Mouse (Mus musculus): ENCODE measurements at regions not wholly inside any gene's neighbourhood (a gene's known extent, or its start where the extent isn't known, plus 50 kb on each side); places are given as distances from the start of the nearest gene placed in this dataset.
A peak's percentile ranks its signal among the peaks of the same experiment; 100 is the strongest.

DNA sequence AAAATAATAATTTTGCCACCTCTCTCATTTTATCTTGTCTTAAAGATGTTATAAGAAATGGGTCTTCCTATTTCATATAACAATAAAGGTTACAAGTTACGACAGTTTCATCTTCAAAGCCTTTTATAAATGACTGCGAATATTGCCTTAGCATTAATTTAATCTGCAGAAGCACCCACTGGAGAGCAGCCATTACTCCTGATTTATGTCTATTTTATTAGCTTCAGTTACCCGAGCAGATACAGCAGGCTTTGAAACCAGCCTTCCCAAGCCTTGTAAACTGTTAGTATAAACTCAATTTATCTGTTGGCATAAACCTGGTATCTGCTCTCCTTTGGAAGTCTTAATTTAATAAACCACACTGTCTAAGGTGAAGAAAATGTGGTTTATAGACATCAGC lies 2851.6 kb upstream of the Gm6569 start:
- DNase-seq, result no peak

DNA sequence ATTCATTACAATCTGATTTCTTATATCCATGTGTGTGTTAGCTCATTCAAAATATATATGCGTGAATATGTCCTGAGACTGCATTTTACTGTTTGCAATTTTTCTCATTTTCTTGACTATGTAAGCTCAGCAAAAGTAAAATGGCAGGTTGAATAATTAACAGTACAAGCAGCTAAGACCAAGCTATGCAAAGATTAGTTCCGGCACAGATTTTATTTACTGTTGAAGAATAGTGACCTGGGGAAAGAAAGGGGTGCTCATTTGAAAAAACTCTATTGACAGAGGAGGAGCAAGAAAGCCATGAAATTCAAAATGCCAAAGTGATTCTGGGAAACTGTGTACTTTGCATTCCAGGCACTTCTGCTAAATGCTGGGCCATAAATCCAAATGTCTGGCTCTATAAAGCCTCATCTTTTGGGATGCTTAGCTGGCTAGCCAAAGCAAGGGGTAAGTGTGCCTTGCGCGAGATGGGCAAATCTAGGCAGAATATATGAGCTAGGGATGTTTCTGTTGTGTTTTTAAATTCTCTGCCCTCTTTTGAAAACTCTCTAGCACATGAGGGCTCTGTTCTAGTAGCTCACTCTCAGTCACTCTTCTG lies 2846.3 kb upstream of the Gm6569 start:
- no peak for DNase-seq

DNA sequence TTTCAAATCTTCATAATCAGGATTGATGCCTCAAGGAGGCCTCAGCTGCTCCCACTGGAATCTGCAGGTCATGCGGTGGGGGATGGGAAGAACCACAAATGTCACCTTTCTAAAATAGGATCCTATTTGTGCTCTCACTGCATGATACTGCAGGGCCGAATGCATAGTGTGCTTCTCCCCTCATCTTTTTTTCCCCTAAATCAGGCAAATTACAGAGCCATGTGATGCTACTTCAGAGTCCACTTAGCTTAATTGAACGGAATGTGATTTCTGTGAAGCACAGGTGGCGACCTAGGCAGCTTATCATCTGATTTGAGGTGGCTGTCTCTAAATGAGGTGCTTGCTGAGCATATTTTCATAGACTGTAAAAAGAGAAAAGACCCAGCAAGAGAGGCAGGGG lies 2841.0 kb upstream of the Gm6569 start:
- no peak for DNase-seq

DNA sequence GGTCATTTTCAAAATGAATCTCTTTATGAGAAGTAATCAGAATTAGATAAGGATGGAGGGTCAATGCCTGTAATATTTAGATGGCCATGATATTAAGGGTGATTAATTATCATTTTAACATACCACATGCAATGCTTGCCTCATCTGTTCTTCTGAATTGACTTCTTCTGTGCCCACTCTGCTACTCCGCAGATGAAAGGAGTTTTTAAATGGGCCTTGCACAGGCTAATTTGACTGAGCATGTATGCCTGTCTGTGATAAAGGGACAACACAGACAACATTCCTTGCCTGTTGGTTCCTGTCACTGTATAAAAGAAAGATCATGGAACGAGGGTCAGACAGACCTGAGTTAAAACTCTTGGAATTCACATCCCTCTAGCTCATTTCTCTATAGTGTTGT lies 2824.0 kb upstream of the Gm6569 start:
- no peak for DNase-seq

DNA sequence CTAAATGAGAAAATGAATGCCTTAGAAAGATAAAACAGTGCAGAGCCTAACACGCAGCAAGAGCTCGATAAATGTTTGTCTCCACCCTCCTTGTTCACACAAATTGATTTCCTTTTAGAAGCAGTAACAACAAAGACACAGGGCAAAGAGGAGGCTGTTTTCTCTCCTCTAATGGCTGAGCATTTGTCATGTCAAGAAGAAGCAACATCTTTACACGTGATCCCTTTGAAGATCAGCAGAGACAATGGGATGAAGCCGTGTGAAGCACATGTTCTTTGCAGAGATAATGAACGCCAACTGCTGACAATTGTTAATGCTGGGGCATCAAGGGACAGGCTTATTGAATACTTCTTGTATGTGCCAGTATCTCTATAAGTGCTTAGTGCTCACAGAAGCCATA lies 2823.6 kb upstream of the Gm6569 start:
- DNase-seq, result no peak

DNA sequence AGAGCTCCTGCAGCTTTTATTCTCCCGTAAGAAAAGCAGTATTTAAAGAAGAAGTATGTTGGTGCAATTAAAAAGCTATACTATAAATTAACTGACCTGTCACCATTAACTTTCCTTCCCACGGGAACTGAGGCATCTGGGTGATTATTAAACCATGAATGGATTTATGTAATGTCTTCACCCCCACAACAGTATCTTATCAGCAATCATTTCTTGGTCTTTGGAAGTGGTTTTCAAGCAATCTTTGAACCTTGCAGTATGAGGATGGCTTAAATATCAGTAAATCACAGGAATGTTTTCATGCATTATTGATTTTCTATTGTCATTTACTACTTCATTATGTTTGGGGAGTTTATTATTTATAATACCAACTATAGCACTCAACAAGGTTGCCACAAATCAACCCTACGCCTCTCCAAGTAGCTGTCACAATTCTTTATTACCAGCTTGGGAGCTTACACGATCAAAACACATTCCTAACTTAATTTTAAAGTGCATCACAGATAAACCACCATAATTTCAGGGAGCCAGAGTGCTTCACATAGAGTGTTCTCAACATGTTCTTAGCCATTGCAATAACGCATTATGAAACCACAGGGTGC lies 2780.0 kb upstream of the Gm6569 start:
- no peak for DNase-seq

DNA sequence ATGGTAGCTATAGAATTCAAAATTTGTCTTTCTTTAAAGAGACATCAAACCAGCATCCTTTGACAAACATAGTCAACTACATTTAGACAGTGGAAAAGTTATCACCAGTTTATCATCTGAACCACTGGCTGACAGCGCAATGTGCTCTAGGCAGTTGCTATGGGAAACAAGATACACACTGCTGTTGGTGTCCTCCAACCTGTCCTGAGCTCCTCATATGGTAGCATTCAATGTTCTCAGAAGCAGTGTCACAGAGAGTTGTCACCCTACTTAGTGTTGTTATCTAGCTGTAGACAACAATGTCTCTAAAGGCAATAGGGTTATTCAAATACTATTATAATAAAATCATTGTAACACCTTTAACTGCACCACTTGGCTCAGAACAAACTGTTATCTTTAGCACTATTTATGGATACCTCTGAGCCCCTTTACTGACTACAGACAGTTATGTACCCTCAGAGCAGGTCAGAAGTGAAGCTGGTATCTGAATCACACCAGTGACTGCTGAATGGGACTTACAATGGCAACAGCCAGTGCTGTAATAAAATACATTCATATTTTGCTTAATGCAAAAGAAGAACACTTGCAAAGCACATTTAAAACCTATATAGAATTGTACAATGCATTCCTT lies 2747.9 kb upstream of the Gm6569 start:
- DNase-seq, result no peak

DNA sequence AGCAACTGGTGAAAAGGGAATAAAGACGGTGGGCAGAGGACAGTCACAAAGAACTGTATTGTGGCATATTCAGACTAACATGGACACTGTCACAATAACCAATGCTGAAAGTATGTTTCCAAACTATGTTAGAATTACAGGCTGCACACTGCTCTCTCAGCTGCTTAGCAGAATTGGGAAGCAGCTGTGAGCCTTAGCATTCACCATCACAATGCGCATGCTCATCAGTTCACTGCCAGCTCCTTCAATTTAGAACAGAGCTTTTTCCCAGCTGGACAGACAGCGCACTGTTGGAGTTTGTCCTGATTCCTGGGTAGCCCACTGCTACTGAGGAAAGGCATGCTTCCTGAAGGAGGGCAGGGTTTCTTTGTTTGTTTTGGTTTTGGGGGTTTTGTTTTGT lies 2735.2 kb upstream of the Gm6569 start:
- DNase-seq, result peak; percentile 4

DNA sequence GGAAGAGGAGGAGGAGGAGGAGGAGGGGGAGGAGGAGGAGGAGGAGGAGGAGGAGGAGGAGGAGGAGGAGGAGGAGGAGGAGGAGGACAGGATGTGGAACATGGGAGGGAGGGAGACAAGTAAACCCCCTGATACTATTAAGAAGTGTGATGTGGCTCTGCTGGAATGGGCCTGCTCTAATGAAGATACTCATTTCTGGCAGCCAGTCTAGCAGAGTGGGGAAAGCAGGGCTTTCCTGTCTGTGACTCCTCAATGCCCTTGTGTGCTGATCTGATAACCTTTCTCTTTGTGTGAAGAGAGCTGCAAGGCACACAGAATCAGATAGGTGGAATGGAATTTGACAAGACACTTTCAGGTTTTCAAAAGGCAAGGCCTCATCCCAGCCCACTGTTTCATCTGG lies 2704.6 kb upstream of the Gm6569 start:
- DNase-seq, result no peak

DNA sequence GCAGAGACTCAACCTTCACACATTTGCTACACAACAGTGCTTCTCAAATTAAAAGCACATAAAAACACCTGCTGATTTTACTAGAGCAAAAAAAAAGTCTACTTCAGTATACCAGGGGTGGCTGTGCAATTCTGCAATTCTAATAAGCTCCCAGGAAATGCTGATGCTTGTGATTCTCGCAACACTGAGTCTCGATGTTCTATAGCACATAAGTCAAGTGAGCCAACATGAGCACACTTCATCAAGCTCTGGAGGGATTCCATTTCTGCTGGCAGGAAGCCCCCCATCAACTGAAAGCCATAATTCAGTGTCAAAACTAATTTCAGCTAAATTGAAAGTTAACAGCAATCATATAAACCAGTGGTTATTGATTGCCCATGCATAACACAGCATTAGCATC lies 2676.7 kb upstream of the Gm6569 start:
- DNase-seq, result no peak

DNA sequence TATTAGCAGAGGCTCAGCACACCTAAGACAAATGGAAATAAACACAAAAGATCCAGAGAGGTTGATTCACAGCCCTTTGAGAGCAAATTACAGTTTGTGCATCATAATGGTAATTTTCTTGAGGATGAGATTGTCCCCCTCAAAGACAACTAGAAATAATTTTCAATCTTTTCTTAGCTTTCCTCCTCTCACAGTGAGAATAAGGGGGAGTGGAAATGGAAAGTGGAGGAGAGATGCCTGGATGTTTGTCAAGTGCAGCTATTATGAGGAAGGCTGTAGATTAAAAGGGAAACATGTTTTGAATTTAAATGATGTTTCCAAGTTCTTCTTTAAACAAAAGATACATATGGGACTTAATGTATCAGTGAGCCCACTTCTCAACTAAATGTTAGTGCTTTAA lies 2672.3 kb upstream of the Gm6569 start:
- DNase-seq, result no peak

DNA sequence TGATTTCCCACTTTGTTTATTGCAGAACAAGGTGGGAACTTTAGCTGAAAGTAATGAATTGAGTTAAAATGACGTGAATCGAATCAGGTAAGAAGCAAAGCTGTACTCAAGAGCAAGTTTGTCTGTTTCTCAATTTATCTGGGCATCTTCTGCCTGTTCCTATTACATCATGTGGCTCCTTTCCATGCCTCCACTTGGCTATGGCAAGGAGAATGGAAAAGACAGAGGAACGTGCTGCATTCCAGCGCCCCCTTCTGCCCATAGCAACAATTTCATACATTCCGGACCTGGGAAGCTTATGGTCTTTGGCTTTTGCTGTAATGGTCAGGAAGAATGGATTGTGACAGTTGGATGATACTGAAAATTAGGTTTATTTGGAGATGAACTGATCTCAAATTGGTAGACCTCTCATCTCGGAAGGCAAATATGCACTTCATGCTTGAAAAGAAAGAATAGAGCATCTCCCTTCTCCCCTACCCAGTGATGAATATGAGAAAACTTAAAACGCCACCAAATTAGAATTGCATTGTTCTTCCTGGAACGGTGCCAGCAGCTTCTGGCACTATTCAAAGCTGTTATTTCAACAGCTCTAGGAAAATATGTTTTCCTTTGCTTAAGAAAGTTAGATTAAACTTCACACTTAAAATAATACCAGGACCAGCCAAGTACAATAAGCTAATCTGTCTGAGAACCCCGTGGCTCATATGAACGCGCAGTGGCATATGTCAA lies 2639.2 kb upstream of the Gm6569 start:
- peak; percentile 42 for DNase-seq

DNA sequence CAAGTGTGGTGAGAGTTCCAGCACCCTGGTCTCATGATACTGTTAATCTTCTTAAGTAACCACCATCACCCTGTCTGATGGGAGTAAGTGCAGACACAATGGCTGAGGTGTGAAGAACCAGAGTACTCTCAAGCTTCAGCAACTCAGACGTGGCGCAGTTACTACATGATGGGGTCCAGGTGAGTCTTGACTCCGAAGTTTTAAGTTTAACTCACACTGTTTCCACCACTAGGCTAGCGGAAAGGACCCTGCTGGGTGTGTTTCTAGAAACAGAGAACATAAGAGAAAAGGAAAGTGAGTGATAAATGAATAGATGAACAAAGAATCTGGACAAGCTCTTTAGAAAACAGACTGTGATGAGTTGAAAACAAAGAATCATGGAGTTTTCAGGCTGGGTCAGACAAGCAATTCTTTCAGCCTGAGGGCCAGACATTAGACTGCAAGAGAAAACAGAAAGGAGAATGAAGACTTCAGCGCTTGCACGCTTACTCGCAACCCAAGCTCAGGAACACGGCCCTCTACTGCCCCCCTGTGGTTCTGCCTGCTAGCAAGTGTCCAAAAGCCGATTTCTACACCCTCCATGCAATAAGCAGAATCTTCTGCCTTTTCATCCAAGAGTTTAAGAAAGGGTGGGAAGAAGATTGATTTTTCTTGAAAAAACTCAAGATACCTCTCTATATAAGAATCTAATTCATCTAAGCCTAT lies 2593.6 kb upstream of the Gm6569 start:
- DNase-seq, result peak; percentile 86

DNA sequence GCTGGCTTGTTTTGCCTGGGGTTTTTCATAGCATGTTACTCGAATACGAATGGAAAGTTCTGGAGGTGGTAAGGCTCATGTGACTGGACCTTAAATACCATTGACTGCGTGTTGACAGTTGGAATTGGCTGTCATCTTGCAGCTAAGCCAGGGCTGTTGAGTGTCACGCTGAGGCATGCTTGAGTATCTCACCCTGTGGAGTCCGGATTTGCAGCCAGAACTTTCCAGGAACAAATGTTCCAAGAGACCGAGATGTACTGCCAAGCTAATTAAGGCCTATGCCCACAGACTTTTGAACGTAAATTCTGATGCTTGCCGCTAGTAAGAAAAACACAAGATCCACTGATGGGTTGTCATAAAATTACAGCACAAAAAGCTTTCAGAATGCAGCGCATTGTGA lies 2590.8 kb upstream of the Gm6569 start:
- peak; percentile 23 for DNase-seq

DNA sequence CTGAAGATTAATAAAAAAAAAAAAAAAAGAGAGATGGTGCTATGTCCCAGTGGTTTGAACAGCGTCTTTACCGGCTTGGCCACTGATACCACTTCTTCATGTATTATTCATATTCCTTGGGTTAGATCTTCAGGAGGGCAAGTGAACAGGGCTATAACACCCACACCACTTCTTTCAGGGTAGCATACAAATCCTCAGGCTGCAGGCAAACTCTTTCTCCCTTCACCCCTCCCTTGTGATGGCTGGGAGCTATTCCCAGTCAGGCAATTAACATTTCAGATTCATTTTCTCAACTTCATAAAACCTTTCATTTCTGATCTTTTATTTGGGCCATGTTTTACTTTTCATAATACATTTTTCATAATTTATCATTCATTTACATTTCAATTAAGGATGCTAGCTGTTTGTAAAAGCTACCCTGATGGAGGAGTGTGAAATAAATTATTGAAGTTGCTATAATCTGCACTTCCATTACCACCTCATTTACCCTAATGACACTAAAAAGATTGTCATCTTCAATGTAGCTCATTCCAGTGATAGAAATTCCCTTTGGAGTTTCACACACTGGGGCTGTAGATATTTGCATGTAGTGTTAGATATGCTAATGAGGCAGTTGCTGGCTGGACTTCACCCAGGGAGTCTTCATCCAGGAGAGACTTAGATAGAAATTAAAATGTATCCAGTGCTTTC lies 2558.3 kb upstream of the Gm6569 start:
- DNase-seq, result no peak

DNA sequence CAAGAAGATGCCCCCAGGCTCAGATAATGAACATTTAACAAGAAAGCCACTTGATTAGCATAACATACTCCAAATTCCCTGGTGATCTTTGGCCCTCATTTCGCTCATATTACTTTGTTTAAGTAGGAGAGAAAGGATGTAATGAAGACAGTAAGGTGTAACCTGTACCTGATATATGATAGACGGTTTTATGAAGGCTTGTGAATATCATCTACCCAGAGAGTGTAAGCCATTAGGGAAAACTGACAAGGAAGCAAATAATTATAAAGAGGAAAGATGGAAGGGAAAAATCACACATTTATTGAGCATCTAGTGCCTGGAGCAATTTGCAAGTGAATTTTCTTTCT lies 2557.8 kb upstream of the Gm6569 start:
- no peak for DNase-seq

DNA sequence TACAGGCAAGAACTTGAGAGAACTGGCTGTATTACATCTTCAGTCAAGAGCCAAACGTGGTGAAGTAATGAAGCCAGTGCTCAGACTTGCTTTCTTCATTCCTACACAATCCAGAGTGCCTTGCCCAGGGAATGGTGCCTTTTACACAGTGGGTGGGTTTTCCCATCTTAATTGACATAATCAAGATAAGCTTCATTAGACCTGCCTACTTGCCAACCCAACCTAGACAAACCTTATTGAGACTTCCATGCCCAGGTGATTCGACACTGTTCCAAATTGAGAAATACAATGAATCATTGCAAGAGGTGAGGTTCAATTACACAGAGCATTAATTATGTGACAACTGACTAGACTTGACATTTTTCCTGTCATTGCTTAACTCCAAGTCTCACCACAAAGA lies 2557.0 kb upstream of the Gm6569 start:
- DNase-seq, result no peak

DNA sequence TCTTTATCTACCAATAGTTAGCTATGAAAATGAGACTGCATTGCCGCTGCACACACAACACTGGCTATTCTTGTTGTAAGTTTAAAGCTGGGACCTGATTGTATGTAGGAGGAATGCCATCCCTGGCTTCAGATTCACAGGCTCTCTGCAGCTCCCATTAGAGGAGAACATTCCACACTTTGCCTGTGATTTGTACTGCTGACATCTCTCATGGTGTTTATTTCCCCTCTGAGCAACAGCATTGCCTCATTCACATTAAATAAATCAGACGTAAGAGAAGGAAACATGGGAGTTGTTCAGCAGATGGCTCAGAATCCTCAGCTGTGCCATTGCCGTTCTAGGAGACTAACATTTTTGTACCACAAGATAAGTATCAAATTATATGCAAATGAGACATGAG lies 2550.6 kb upstream of the Gm6569 start:
- DNase-seq, result peak; percentile 3

DNA sequence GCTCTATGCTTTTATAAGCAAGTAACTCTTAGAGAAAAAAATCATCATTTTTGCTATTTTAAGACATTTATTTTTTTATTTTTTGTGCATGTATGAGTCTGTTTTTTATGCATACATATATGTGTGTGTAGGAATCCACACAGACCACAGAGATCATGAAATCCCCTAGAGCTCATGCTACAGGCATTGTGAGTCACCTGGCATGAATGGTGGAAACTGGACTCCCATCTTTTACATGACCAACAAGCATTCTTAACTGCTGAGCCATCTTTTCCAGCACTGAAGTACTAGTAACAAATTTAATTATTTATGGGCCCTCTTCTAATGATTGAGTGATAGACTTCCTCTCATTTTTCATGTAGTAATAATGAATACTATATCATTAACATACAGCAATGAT lies 2531.8 kb upstream of the Gm6569 start:
- no peak for DNase-seq

DNA sequence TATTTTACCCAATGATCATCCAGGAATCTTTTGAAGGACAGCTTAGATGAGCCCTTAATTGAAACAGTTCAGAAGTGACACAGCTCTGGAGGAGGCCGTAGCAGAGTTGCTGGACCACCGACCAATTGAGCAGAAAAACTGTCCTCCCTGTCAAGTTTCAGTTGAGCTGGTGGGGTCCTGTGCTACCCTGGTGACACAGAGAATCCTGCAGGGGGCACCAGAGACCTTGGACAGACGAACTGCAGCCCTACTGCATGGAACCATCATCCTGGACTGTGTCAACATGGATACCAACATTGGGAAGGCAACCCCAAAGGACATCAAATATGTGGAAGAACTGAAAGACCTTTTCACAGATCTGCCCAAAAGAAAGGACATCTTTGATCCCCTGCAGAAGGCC lies 2524.1 kb upstream of the Gm6569 start:
- DNase-seq, result no peak

DNA sequence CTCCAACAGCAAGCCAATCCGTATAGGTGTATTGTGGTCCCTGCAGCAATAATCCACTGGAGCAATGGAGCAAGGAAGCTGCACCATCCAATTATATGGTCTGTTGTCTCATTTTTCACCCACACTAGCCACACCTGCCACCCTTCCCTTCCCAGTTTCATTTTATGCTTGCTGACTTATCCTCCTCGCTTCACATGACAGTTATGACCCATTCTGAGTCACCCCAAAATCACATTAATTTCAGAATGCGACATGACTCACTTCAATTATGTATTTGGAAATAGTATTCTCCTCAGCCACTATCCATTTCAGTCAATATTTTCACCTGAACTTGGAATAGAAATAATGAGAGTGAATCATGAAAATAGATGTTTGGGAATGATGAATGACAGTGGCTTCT lies 2507.8 kb upstream of the Gm6569 start:
- no peak for DNase-seq

DNA sequence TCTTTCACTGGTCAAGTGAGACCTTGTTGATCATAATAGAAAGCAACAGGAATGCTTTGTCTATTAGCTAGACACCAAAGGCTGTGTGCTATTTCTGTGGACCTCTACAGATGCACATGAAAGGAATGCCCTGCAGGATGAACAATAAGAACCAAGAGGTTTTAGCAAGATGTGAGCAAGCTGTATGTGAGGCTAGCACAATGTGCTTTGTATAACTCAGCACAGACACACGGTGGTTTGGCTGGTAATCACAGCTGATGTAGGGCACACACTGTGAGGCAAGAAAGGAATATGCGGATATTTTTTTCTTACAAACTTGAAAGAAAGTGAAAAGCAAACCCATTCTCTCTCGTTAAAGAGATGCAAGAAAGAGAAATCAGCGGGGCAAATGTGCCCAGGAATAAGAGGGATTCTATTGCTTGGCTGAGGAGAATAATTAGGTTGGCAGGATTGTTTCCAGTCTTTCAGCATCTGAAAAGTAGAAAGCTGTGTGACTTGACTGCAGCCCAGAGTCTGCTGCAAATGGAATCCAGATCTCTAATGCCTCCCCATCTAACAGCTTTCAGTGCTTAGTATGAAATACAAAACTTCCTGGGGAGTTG lies 2476.1 kb upstream of the Gm6569 start:
- no peak for DNase-seq

DNA sequence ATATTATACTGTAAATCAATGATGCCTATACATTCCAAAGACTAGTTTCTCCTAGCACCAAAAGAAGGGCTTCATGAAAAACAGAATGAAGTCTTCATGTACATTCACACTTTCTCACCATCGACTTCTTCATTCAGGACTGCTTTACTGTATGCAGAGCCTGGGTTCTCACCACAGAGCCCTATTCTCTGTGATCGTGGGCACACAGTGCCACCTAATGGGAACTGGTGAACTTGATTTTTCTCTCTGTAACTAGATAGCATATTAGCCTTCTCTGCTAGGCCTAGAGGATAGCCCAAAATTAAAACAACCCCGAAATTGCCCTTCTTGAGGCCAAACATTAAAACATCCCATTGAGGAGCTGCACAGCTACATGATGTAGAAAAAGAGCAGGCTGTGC lies 2458.6 kb upstream of the Gm6569 start:
- peak; percentile 36 for DNase-seq

Measured in right cerebral cortex, postnatal 25 days (tissue).